Mouse (Mus musculus): ENCODE measurements around the gene Asns.
"Not testable (repeated sequence)": the region's sequence is repeated elsewhere in the genome, so short reads cannot be mapped to it uniquely, and the experiment has no call there.

Asns gene

GRCm38 (mm10) chr6:7672438-7673253 is 20.4 kb downstream of the Asns start:
- no peak for DNase-seq

- no peak for DNase-seq
Observed at GRCm38 (mm10) chr6:7671429-7671828, 21.6 kb downstream of the Asns start.

GRCm38 (mm10) chr6:7670588-7670987 is 22.5 kb downstream of the Asns start:
- no peak for DNase-seq

- no peak for DNase-seq
Observed at GRCm38 (mm10) chr6:7669721-7670120, 23.3 kb downstream of the Asns start.

- DNase-seq, result no peak
Observed at GRCm38 (mm10) chr6:7668332-7668731, 24.7 kb downstream of the Asns start.

GRCm38 (mm10) chr6:7665902-7666301 is 27.2 kb downstream of the Asns start:
- DNase-seq, result not testable (repeated sequence)

GRCm38 (mm10) chr6:7661455-7661854 is 31.6 kb downstream of the Asns start:
- no peak for DNase-seq

- no peak for DNase-seq
Observed at GRCm38 (mm10) chr6:7660377-7661080, 32.5 kb downstream of the Asns start.

GRCm38 (mm10) chr6:7656601-7657000 is 36.5 kb downstream of the Asns start:
- no peak for DNase-seq

GRCm38 (mm10) chr6:7648458-7648857 is 44.6 kb downstream of the Asns start:
- DNase-seq, result no peak

All from right cerebral cortex, adult 18-20 months (tissue).